ENCODE assay signal across 8 mouse cellular contexts in the genomic region with DNA sequence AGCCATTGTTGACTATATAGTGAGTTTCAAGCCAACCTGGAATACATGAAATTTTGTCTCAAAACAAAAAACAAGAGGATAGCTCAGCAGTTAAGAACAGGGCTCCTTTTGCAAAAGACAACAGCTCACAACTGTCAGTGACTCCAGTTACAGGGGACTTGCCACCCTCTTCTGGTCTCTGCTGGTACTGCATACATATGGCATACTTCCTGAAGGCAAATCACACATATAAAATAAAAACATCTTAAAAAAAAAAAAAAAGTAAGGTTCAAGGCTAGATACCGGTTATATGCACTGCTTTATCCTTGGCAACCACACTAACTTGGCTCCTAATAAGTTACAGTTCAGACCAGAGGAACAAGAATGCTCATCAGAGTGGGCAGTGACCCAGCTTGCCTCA. TPM values are rescaled to one million over a fixed set of nuclear protein-coding genes. Genes with fewer than 3 reads are reported as not detected.
DNase-seq lines count a peak whose midpoint lies in the region; ATAC-seq and TF ChIP-seq lines count a peak whose summit lies in the region.

No protein-coding gene starts in this region.

- peak; percentile 85 for DNase-seq in CH12.LX (ENCODE audit: extremely low read depth)
- DNase-seq in kidney, postnatal 10 days: peak; percentile 89
- peak; percentile 68 for DNase-seq in liver, embryonic 13.5 days
- peak; percentile 61 for DNase-seq in neural tube, embryonic 10.5 days (ENCODE audit: extremely low spot score, low spot score)

- H3K27ac ChIP-seq in CH12.LX (ENCODE audit: insufficient read depth, low read depth): no peak overlapping the region
- peak overlapping the region; percentile 31; the same call in 1 of the 2 replicates for H3K27ac ChIP-seq in bone marrow macrophage, adult 2 months (ENCODE audit: insufficient read depth, low read depth, low read length)
- H3K27ac ChIP-seq in heart, embryonic 14.5 days (replicated peaks in 1 of 2; ENCODE audit: control insufficient read depth in 1 of 2, insufficient read depth in 1 of 2, low read depth in 2 of 2, low read length in 2 of 2): peak overlapping the region in 1 of 2 experiments; percentile 79; a peak in 2 of 4 replicates
- peak overlapping the region; percentile 30; the same call in 1 of the 2 replicates for H3K27ac ChIP-seq in liver, embryonic 13.5 days
- H3K27ac ChIP-seq in stomach, embryonic 16.5 days (ENCODE audit: low read length): no peak overlapping the region

- no peaks in the 10 kb centered on the region; the same call in 1 of the 2 replicates for H3K79me2 ChIP-seq in CH12.LX (replicated peaks; ENCODE audit: control insufficient read depth, extremely low read depth, insufficient read depth, poor library complexity, severe bottlenecking)

- ATAC-seq in heart, embryonic 14.5 days (ENCODE audit: insufficient number of reproducible peaks, insufficient read depth, low FRiP score, low read depth): no peak
- ATAC-seq in liver, embryonic 13.5 days (ENCODE audit: low read depth): no peak
- ATAC-seq in stomach, embryonic 16.5 days (ENCODE audit: insufficient read depth, low FRiP score): no peak

- dilution Hi-C loops in CH12.LX (cut with MboI; ENCODE audit: extremely low pct_ligation_motif_present, extremely low pct_unique_long_range_greater_than_20kb, low sequenced_read_pairs): no loop called here

- H3K4me1 ChIP-seq in CH12.LX (ENCODE audit: control insufficient read depth in 1 of 2, insufficient read depth in 2 of 2): peaks cover 11 to 25% of the 10 kb centered on the region in 2 experiments; a peak in 3 of 4 replicates
- H3K4me1 ChIP-seq in bone marrow macrophage, adult 2 months (ENCODE audit: control insufficient read depth, insufficient read depth, low read length): peaks cover 16% of the 10 kb centered on the region
- H3K4me1 ChIP-seq in erythroblast, embryonic 14.5 days (ENCODE audit: control insufficient read depth): peaks cover 59% of the 10 kb centered on the region
- H3K4me1 ChIP-seq in heart, embryonic 14.5 days (ENCODE audit: control insufficient read depth in 2 of 2, insufficient read depth in 2 of 2, low read length in 2 of 2): peaks cover 5 to 11% of the 10 kb centered on the region in 2 experiments; a peak in 3 of 4 replicates
- H3K4me1 ChIP-seq in liver, embryonic 13.5 days (replicated peaks): peaks cover 47% of the 10 kb centered on the region
- H3K4me1 ChIP-seq in stomach, embryonic 16.5 days (ENCODE audit: control insufficient read depth, insufficient read depth, low read length): peaks cover 12% of the 10 kb centered on the region

- H3K36me3 ChIP-seq in CH12.LX (replicated peaks in 1 of 2; ENCODE audit: control insufficient read depth in 1 of 2, insufficient read depth in 1 of 2, low read length in 1 of 2): peaks cover 0 to 5% of the 10 kb centered on the region in 2 experiments
- no peaks in the 10 kb centered on the region for H3K36me3 ChIP-seq in erythroblast, embryonic 14.5 days (ENCODE audit: control insufficient read depth)
- no peaks in the 10 kb centered on the region for H3K36me3 ChIP-seq in heart, embryonic 14.5 days (ENCODE audit: control insufficient read depth, insufficient read depth, low read length)
- H3K36me3 ChIP-seq in liver, embryonic 13.5 days: no peaks in the 10 kb centered on the region
- H3K36me3 ChIP-seq in stomach, embryonic 16.5 days (ENCODE audit: control insufficient read depth, insufficient read depth, low read length): no peaks in the 10 kb centered on the region

- TF ChIP-seq POLR2A in CH12.LX (IDR thresholded peaks at IDR 0.05; ENCODE audit: low read depth, low read length): no peak
- no peak for TF ChIP-seq POLR2A in bone marrow macrophage, adult 2 months (IDR thresholded peaks at IDR 0.05; ENCODE audit: borderline replicate concordance, low read depth, low read length)

- H3K9me3 ChIP-seq in CH12.LX (replicated peaks; ENCODE audit: low read length): no peaks in the 10 kb centered on the region
- no peaks in the 10 kb centered on the region for H3K9me3 ChIP-seq in erythroblast, embryonic 14.5 days (ENCODE audit: control insufficient read depth, low read length)
- no peaks in the 10 kb centered on the region for H3K9me3 ChIP-seq in heart, embryonic 14.5 days (ENCODE audit: control insufficient read depth, low read length)
- no peaks in the 10 kb centered on the region for H3K9me3 ChIP-seq in liver, embryonic 13.5 days (replicated peaks)
- no peaks in the 10 kb centered on the region for H3K9me3 ChIP-seq in stomach, embryonic 16.5 days (replicated peaks; ENCODE audit: control insufficient read depth, low read length)

- TF ChIP-seq RAD21 in CH12.LX (IDR thresholded peaks at IDR 0.05; ENCODE audit: low read depth, low read length): peak; percentile 77

- peak overlapping the region; percentile 72 for H3K9ac ChIP-seq in CH12.LX (ENCODE audit: insufficient read depth, low read depth)
- peak overlapping the region; percentile 76 for H3K9ac ChIP-seq in heart, embryonic 14.5 days (ENCODE audit: low read length)
- peak overlapping the region; percentile 68 for H3K9ac ChIP-seq in liver, embryonic 13.5 days
- no peak overlapping the region for H3K9ac ChIP-seq in stomach, embryonic 16.5 days (ENCODE audit: low read length)

- in situ Hi-C loops in CH12.LX (cut with MboI; ENCODE audit: low pct_ligation_motif_present, low pct_unique_long_range_greater_than_20kb, low sequenced_read_pairs): loop anchor here (25.0 kb wide), 1 partner anchor 105 kb away; the partner anchor contains the start of genes Smim17 and Zfp28

- no peaks in the 10 kb centered on the region for H3K27me3 ChIP-seq in CH12.LX (replicated peaks)
- no peaks in the 10 kb centered on the region for H3K27me3 ChIP-seq in erythroblast, embryonic 14.5 days (ENCODE audit: control insufficient read depth)
- no peaks in the 10 kb centered on the region for H3K27me3 ChIP-seq in heart, embryonic 14.5 days (ENCODE audit: control insufficient read depth, insufficient read depth, low read length)
- no peaks in the 10 kb centered on the region for H3K27me3 ChIP-seq in liver, embryonic 13.5 days
- no peaks in the 10 kb centered on the region for H3K27me3 ChIP-seq in stomach, embryonic 16.5 days (ENCODE audit: control insufficient read depth, insufficient read depth, low read length)

- peak overlapping the region; percentile 72 for H3K4me2 ChIP-seq in CH12.LX (ENCODE audit: insufficient read depth, low read depth, poor library complexity, severe bottlenecking)
- H3K4me2 ChIP-seq in heart, embryonic 14.5 days (ENCODE audit: low read length): peak overlapping the region; percentile 66
- peak overlapping the region; percentile 64 for H3K4me2 ChIP-seq in liver, embryonic 13.5 days
- H3K4me2 ChIP-seq in stomach, embryonic 16.5 days (ENCODE audit: low read depth, low read length): peak overlapping the region; percentile 56

- no peak for TF ChIP-seq EP300 in CH12.LX (IDR thresholded peaks at IDR 0.05; ENCODE audit: low read length)

- TF ChIP-seq CTCF in CH12.LX (conservative IDR thresholded peaks at IDR 0.05 in 1 of 2, IDR thresholded peaks at IDR 0.05 in 1 of 2; ENCODE audit: low read depth in 2 of 2, low read length in 2 of 2): peak; percentile 75 to 84
- TF ChIP-seq CTCF in bone marrow macrophage, adult 2 months (IDR thresholded peaks at IDR 0.05; ENCODE audit: low read depth, low read length): no peak

- H3K4me3 ChIP-seq in CH12.LX (replicated peaks in 1 of 3; ENCODE audit: low read depth in 2 of 3, low read length in 2 of 3, poor library complexity in 1 of 3): peak overlapping the region; percentile 66 to 84 (median 72)
- H3K4me3 ChIP-seq in bone marrow macrophage, adult 2 months (ENCODE audit: insufficient read depth, low read length): peak overlapping the region; percentile 72
- H3K4me3 ChIP-seq in erythroblast, embryonic 14.5 days (replicated peaks): peak overlapping the region; percentile 69
- peak overlapping the region; percentile 53 to 83; a peak in 3 of 4 replicates for H3K4me3 ChIP-seq in heart, embryonic 14.5 days (ENCODE audit: control insufficient read depth in 1 of 2, insufficient read depth in 1 of 2, low read depth in 1 of 2, low read length in 2 of 2)
- peak overlapping the region; percentile 63 for H3K4me3 ChIP-seq in liver, embryonic 13.5 days (replicated peaks)
- H3K4me3 ChIP-seq in stomach, embryonic 16.5 days (replicated peaks; ENCODE audit: low read length): peak overlapping the region; percentile 61

- 3% methylated on average over 1 of the region's 1 CpGs for WGBS in heart, embryonic 14.5 days
- WGBS in liver, embryonic 13.5 days (ENCODE audit: insufficient replicate concordance): 0% methylated on average over 1 of the region's 1 CpGs
- 6% methylated on average over 1 of the region's 1 CpGs for WGBS in stomach, embryonic 16.5 days

RNA-seq across cellular contexts. Expression of gene Zfp667, which starts 3.6 kb away (rescaled TPM):
- total RNA-seq in CH12.LX (2012; rRNA removed) (0.50 and 0.51 TPM in 2 replicates), CH12.LX (2014; rRNA removed) (0.46 and 0.58 TPM in 2 replicates)
- 0.56 and 0.87 TPM in 2 replicates for polyA plus RNA-seq in CH12.LX (2012; ENCODE audit: insufficient read length, low read depth)
- polyA plus RNA-seq in bone marrow macrophage, adult 2 months (2012; ENCODE audit: insufficient read depth, insufficient read length, missing spikeins): 2.0 and 2.9 TPM in 2 replicates
- polyA plus RNA-seq in erythroblast, embryonic 14.5 days (2012): 0.06 and 0.07 TPM in 2 replicates
- polyA plus RNA-seq in heart, embryonic 14.5 days (2014; fragmentation: Nextera tagmentation; extraction: Ambion mirVana): 3.4 and 3.5 TPM in 2 replicates
- polyA plus RNA-seq in liver, embryonic 13.5 days (2015; fragmentation: Nextera tagmentation; extraction: Ambion mirVana): 7.1 and 7.6 TPM in 2 replicates
- 7.4 and 9.8 TPM in 2 replicates for polyA plus RNA-seq in stomach, embryonic 16.5 days (2015; fragmentation: Nextera tagmentation; extraction: Ambion mirVana)

RNA-seq across cellular contexts. Expression of gene Epp13, which starts 30.2 kb away (rescaled TPM):
- not detected in 2 replicates for total RNA-seq in CH12.LX (2012; rRNA removed)
- not detected in 2 replicates for total RNA-seq in CH12.LX (2014; rRNA removed)
- not detected in 2 replicates for polyA plus RNA-seq in CH12.LX (2012; ENCODE audit: insufficient read length, low read depth)
- polyA plus RNA-seq in bone marrow macrophage, adult 2 months (2012; ENCODE audit: insufficient read depth, insufficient read length, missing spikeins): not detected in 2 replicates
- polyA plus RNA-seq in erythroblast, embryonic 14.5 days (2012): not detected in 2 replicates
- not detected in 2 replicates for polyA plus RNA-seq in heart, embryonic 14.5 days (2014; fragmentation: Nextera tagmentation; extraction: Ambion mirVana)
- not detected in 2 replicates for polyA plus RNA-seq in liver, embryonic 13.5 days (2015; fragmentation: Nextera tagmentation; extraction: Ambion mirVana)
- polyA plus RNA-seq in stomach, embryonic 16.5 days (2015; fragmentation: Nextera tagmentation; extraction: Ambion mirVana): not detected in 2 replicates

RNA-seq across cellular contexts. Expression of gene Zfp583, which starts 48.3 kb away (rescaled TPM):
- total RNA-seq in CH12.LX (2012; rRNA removed): not detected in 2 replicates
- total RNA-seq in CH12.LX (2014; rRNA removed): not detected in 2 replicates
- polyA plus RNA-seq in CH12.LX (2012; ENCODE audit: insufficient read length, low read depth): not detected in 2 replicates
- 3.2 and 3.9 TPM in 2 replicates for polyA plus RNA-seq in bone marrow macrophage, adult 2 months (2012; ENCODE audit: insufficient read depth, insufficient read length, missing spikeins)
- polyA plus RNA-seq in erythroblast, embryonic 14.5 days (2012): 0.02 TPM in 1 of 2 replicates, not detected in the other
- polyA plus RNA-seq in heart, embryonic 14.5 days (2014; fragmentation: Nextera tagmentation; extraction: Ambion mirVana): 4.0 and 6.0 TPM in 2 replicates
- polyA plus RNA-seq in liver, embryonic 13.5 days (2015; fragmentation: Nextera tagmentation; extraction: Ambion mirVana): 1.1 and 1.3 TPM in 2 replicates
- polyA plus RNA-seq in stomach, embryonic 16.5 days (2015; fragmentation: Nextera tagmentation; extraction: Ambion mirVana): 4.6 and 5.9 TPM in 2 replicates

Comparison
In these comparisons a context has a peak if more than half of its experiments do, and no peak if none do; other contexts are left out.
1. H3K27ac ChIP-seq: peak in bone marrow macrophage, adult 2 months (single experiment) and liver, embryonic 13.5 days (single experiment); none in CH12.LX (single experiment) and stomach, embryonic 16.5 days (single experiment).
2. Peak in every context shown above with its lines, with median percentiles within 50 percentile points of each other: DNase-seq, H3K4me2 ChIP-seq and H3K4me3 ChIP-seq.